Mouse (Mus musculus): ENCODE data around the gene Syngap1. TPM values are rescaled to one million over a fixed set of nuclear protein-coding genes. Genes with fewer than 3 reads are reported as not detected.
A peak's percentile ranks its signal among the peaks of the same experiment; 100 is the strongest.

Gene Syngap1
- polyA plus RNA-seq, 1 experiment: 14.8 TPM

DNA sequence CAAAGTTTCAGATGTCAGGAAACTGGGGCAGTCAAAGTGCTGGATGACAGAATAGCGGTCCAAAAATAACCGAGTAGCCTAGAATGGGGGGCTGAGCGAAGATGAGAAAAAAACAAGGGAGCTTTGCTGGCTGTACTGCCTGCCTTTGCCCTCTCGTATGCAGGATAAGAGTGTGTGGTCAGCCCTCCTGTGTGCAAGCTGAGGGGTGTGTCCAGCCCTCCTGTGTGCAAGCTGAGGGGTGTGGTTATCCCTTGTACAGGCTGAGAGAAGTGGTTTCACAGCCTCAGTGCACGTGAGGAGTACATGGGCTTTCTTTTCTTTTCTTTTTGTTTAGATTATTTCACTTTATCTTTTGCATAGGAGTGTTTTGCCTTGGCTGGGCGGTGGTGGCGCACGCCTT is 54.5 kb downstream of the Syngap1 start:
- 72% methylated on average over 8 of the region's 8 CpGs for WGBS
- no peak overlapping the region for H3K27ac ChIP-seq (ENCODE audit: insufficient read depth, low read depth, low read length)
- no peaks in the 10 kb centered on the region for H3K27me3 ChIP-seq (replicated peaks; ENCODE audit: control insufficient read depth, insufficient read depth, low read length)
- DNase-seq: no peak
- no peaks in the 10 kb centered on the region for H3K4me1 ChIP-seq (ENCODE audit: control insufficient read depth, insufficient read depth, low read length)
- TF ChIP-seq CTCF (conservative IDR thresholded peaks at IDR 0.05; ENCODE audit: insufficient read depth, insufficient read length, low read depth, low read length) (no peak), POLR2A (IDR thresholded peaks at IDR 0.05; ENCODE audit: low read depth, low read length) (no peak)
- H3K4me3 ChIP-seq (ENCODE audit: insufficient read depth, low read depth, low read length): no peak overlapping the region
- no peaks in the 10 kb centered on the region for H3K36me3 ChIP-seq (ENCODE audit: control insufficient read depth, insufficient read depth, low read length)

DNA sequence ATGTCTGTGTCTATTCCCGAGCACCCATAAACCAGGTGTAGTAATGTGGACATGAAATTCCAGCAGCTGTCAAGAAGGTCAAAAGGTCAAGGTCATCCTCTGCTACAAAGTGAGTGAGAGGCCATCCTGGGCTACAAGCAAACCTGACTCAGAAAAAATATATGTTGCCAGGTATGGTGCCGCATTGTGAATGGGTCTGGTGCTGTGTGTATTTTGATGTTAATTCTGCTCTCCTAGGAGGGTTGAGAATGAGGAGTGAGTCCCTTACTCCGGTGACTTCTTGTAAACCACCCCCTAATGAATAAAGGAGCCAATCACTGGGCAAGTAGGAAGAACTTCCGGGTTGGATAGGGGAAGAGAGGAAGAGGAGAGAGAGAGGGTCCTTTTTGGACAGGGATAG is 56.6 kb downstream of the Syngap1 start:
- TF ChIP-seq POLR2A (IDR thresholded peaks at IDR 0.05; ENCODE audit: low read depth, low read length) (no peak), CTCF (conservative IDR thresholded peaks at IDR 0.05; ENCODE audit: insufficient read depth, insufficient read length, low read depth, low read length) (no peak)
- 76% methylated on average over 4 of the region's 4 CpGs for WGBS
- Histone ChIP-seq H3K4me1 (ENCODE audit: control insufficient read depth, insufficient read depth, low read length) (no peaks in the 10 kb centered on the region), H3K36me3 (ENCODE audit: control insufficient read depth, insufficient read depth, low read length) (no peaks in the 10 kb centered on the region), H3K27me3 (replicated peaks; ENCODE audit: control insufficient read depth, insufficient read depth, low read length) (no peaks in the 10 kb centered on the region), H3K4me3 (ENCODE audit: insufficient read depth, low read depth, low read length) (no peak overlapping the region), H3K27ac (ENCODE audit: insufficient read depth, low read depth, low read length) (no peak overlapping the region)
- DNase-seq: no peak

DNA sequence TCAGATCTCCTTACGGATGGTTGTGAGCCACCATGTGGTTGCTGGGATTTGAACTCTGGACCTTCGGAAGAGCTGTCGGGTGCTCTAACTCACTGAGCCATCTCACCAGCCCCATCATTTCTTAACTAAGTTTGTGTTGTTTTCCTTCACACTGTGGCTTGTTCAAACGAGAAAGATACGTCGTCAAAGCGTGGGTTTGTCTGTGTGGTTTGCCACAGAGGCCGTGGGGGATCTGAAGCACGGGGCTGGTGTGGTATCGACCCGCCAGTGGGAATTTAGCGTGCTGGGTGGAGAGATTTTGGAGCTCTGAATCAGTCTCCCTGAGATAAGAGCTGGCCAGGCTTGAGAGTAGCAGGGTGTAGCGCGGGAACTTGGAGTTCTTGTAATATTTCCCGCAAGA is 57.2 kb downstream of the Syngap1 start:
- 87% methylated on average over 15 of the region's 15 CpGs for WGBS

GRCm38 (mm10) chr17:26999996-27000395 is 58.9 kb downstream of the Syngap1 start:
- Histone ChIP-seq H3K4me1 (ENCODE audit: control insufficient read depth, insufficient read depth, low read length) (no peaks in the 10 kb centered on the region), H3K4me3 (ENCODE audit: insufficient read depth, low read depth, low read length) (peak overlapping the region; percentile 9; the same call in 1 of the 2 replicates), H3K27me3 (replicated peaks; ENCODE audit: control insufficient read depth, insufficient read depth, low read length) (no peaks in the 10 kb centered on the region), H3K27ac (ENCODE audit: insufficient read depth, low read depth, low read length) (no peak overlapping the region), H3K36me3 (ENCODE audit: control insufficient read depth, insufficient read depth, low read length) (no peaks in the 10 kb centered on the region)
- peak; percentile 51 for DNase-seq
- no peak for TF ChIP-seq CTCF (conservative IDR thresholded peaks at IDR 0.05; ENCODE audit: insufficient read depth, insufficient read length, low read depth, low read length)
- WGBS: 32% methylated on average over 12 of the region's 12 CpGs

More for the DNA sequence above, 57.2 kb downstream of the Syngap1 start:
- no peak for DNase-seq
- Histone ChIP-seq H3K4me3 (ENCODE audit: insufficient read depth, low read depth, low read length) (no peak overlapping the region), H3K27me3 (replicated peaks; ENCODE audit: control insufficient read depth, insufficient read depth, low read length) (no peaks in the 10 kb centered on the region), H3K36me3 (ENCODE audit: control insufficient read depth, insufficient read depth, low read length) (no peaks in the 10 kb centered on the region), H3K4me1 (ENCODE audit: control insufficient read depth, insufficient read depth, low read length) (no peaks in the 10 kb centered on the region), H3K27ac (ENCODE audit: insufficient read depth, low read depth, low read length) (no peak overlapping the region)
- TF ChIP-seq POLR2A (IDR thresholded peaks at IDR 0.05; ENCODE audit: low read depth, low read length) (no peak), CTCF (conservative IDR thresholded peaks at IDR 0.05; ENCODE audit: insufficient read depth, insufficient read length, low read depth, low read length) (no peak)

- no peak overlapping the region for H3K4me3 ChIP-seq (ENCODE audit: insufficient read depth, low read depth, low read length)
- no peaks in the 10 kb centered on the region for H3K4me1 ChIP-seq (ENCODE audit: control insufficient read depth, insufficient read depth, low read length)
- no peak overlapping the region for H3K27ac ChIP-seq (ENCODE audit: insufficient read depth, low read depth, low read length)
- no peaks in the 10 kb centered on the region for H3K36me3 ChIP-seq (ENCODE audit: control insufficient read depth, insufficient read depth, low read length)
- 79% methylated on average over 7 of the region's 7 CpGs for WGBS
- no peaks in the 10 kb centered on the region for H3K27me3 ChIP-seq (replicated peaks; ENCODE audit: control insufficient read depth, insufficient read depth, low read length)
- peak; percentile 12 for DNase-seq
- TF ChIP-seq CTCF (conservative IDR thresholded peaks at IDR 0.05; ENCODE audit: insufficient read depth, insufficient read length, low read depth, low read length) (peak; percentile 40), POLR2A (IDR thresholded peaks at IDR 0.05; ENCODE audit: low read depth, low read length) (no peak)
These were observed 60.1 kb downstream of the Syngap1 start for GRCm38 (mm10) chr17:27001151-27001550.

- H3K4me3 ChIP-seq (ENCODE audit: insufficient read depth, low read depth, low read length): no peak overlapping the region
- H3K27me3 ChIP-seq (replicated peaks; ENCODE audit: control insufficient read depth, insufficient read depth, low read length): no peaks in the 10 kb centered on the region
- peak; percentile 15 for DNase-seq
- TF ChIP-seq CTCF (conservative IDR thresholded peaks at IDR 0.05; ENCODE audit: insufficient read depth, insufficient read length, low read depth, low read length) (peak; percentile 53), POLR2A (IDR thresholded peaks at IDR 0.05; ENCODE audit: low read depth, low read length) (no peak)
- 66% methylated on average over 6 of the region's 6 CpGs for WGBS
- H3K27ac ChIP-seq (ENCODE audit: insufficient read depth, low read depth, low read length): no peak overlapping the region
- H3K36me3 ChIP-seq (ENCODE audit: control insufficient read depth, insufficient read depth, low read length): no peaks in the 10 kb centered on the region
- no peaks in the 10 kb centered on the region for H3K4me1 ChIP-seq (ENCODE audit: control insufficient read depth, insufficient read depth, low read length)
These were observed 60.8 kb downstream of the Syngap1 start for GRCm38 (mm10) chr17:27001889-27002288.

DNA sequence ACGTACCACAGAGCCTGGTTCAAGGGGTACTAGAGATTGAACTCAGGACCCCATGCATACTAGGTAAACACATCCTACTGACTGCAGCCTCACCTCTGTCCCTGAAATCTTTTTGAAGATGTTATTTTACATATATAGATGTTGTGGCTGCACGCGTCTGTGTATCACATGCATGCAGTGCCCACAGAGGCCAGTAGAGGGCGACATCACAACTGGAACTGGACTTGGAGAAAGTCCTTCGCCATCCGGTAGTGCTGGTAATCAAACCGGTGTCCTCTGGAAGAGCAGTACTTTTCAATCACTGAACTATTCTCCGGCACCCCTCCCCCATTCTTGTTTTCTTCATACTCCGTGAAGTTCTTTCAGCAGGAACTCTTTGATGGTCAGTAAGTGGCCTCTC is 63.4 kb downstream of the Syngap1 start:
- Histone ChIP-seq H3K27me3 (replicated peaks; ENCODE audit: control insufficient read depth, insufficient read depth, low read length) (no peaks in the 10 kb centered on the region), H3K27ac (ENCODE audit: insufficient read depth, low read depth, low read length) (no peak overlapping the region), H3K36me3 (ENCODE audit: control insufficient read depth, insufficient read depth, low read length) (no peaks in the 10 kb centered on the region), H3K4me3 (ENCODE audit: insufficient read depth, low read depth, low read length) (no peak overlapping the region), H3K4me1 (ENCODE audit: control insufficient read depth, insufficient read depth, low read length) (no peaks in the 10 kb centered on the region)
- TF ChIP-seq CTCF (conservative IDR thresholded peaks at IDR 0.05; ENCODE audit: insufficient read depth, insufficient read length, low read depth, low read length): peak; percentile 83
- no peak for TF ChIP-seq POLR2A (IDR thresholded peaks at IDR 0.05; ENCODE audit: low read depth, low read length)
- 46% methylated on average over 9 of the region's 9 CpGs for WGBS
- peak; percentile 62 for DNase-seq

All from kidney, adult 2 months (tissue).